Mouse (Mus musculus) frontal cortex, postnatal 14 days (tissue): ENCODE data around the gene Slc9a2.
"Not testable (repeated sequence)": the region's sequence is repeated elsewhere in the genome, so short reads cannot be mapped to it uniquely, and the experiment has no call there.

Experiments
- DNase-seq, 2 experiments: peaks; one replicate each; pipeline ENCODE4 v3.0.0; 2022; ENCODE audit warnings: low spot score in 2 of 2

The Slc9a2 gene

DNA sequence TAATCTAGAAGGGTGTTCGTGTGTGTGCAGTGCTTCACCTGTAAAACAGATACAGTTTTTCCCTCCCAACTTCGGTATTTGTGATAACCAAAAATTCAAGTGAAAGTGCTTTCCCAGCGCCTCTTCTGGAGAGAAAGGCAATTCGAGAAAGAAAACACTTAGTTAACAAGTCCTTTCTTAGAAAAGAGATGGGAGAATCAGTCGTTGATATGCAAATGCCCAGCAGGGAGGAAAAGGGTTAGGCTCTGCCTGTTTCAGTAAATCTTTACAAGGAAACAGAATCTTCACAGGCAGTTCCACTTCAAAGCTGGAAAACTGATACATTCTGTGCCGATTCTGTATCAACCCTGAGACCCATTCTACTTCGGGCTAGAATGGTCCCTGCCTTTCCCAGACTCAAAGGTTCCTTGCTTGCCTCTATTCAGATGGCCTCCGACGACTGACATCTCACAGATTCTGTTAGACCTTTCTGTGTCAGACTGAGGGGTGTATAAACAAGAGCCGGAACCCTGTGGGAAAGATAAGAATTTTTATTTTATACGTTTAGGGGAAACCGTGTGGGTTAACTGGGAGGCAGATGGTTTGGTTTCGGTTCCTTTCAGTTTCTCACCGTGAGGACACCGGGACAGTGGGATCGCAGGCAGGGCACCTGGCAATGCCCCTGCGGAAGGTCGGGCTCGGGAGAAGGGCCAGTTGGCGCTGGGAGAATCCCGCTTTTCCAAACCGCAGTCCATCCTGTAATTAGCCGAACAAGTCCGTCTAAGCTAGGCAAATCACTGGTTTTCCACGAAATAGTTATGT is at the start of gene Slc9a2:
Slc9a2 (plus strand) TSS at position 508 of the 801 bp plus-strand sequence.
- DNase-seq, result no peak

DNA sequence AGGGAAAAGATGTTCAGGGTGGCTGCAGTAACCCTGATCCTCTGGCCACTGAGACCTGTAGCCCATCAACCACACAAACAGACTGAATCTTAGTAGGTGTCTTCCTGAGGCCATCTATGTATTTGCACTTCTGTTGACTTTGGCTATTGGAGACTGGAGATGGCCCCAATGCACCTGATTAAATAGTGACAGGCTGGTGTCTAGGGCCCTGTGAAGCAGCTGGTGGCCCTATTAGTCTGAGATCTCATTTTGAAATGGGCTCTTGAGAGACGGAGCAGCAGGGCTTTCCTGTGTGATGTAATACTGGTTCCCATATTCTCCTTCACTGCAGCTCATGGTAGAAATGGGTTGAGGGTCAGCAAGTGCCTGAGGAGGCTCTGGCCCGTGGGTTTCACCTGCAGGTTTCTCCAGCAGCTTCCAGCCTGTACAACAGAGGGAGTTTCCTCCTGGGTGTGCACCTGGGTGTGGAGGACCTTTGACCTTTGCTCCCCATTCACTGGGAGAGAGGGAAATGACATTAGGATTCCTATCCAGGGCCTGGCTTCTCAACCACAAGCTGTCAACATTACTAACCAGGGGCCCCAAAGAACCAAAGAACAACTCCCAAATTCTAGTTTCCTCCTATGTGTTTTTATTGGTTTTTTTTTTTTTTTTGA is 47.8 kb upstream of the Slc9a2 start:
- no peak for DNase-seq

DNA sequence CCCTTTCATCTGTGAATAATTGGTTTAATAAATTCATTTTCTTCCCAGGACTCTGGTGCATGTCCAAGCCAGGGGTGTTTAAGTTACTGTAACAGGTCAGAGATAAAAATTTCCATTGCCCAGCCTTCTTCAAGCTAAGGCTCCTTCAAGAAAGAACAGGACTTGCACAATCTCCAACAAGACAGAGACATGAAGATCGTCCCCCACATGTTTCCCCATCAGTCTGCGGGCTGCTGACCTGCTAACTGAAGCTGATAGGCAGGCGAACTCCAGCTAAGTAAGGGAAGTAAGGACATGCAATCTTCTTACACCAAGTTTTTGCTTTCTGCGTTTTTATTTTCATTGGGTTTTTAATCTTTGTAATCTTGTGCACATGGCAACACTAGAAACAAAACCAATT is 45.8 kb upstream of the Slc9a2 start:
- DNase-seq, result no peak

DNA sequence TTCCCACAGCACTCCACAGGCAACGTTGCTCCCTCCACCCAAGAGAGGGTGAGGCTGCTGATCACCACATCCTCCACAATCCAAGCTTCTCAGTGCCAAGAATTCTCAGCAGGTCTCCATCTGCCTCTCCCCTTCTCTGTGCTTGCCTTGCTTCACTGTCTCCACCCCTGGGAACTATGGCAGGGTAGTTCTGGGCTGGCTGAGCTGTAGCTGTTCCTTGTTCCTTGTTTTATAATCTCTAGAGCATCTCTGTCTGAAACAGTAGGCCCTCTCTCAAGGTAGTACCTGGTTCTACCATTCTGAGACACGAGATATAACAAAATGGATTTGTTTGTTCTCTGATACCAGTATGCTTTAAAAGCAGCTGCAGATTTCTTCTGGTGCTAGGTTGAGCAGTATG is 32.1 kb upstream of the Slc9a2 start:
- no peak for DNase-seq

DNA sequence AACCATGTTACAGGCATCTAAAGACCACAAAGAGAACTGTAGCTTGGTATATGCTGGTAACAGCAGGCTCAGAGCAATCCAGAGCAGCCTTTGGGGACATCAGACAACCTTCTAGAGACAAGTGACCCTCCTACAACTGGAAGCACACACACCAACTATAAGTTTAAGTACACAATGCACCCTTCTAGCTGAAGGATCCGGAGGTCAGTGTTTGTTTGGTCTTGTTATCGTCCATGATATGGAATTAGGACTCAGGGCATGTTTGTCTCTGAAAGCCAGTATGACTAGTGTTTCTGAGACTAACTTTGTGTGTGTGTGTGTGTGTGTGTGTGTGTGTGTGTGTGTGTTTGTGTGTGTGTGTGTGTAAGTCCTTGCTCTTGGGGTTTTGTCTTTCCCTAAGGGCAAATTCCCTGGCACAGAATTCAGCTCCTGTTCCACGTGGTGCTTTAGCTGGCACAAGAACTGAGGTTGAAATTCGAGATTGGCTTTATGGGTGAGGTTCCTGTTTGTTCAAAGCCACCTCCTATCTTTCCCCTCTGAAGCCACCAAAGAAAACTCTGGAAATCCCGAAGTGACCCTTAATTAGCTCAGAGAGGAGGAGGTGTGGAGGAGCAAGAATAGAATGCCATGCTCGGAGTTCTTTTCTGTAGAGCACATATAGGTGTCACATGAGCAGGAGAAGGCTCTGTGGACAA is 29.4 kb upstream of the Slc9a2 start:
- no peak for DNase-seq

DNA sequence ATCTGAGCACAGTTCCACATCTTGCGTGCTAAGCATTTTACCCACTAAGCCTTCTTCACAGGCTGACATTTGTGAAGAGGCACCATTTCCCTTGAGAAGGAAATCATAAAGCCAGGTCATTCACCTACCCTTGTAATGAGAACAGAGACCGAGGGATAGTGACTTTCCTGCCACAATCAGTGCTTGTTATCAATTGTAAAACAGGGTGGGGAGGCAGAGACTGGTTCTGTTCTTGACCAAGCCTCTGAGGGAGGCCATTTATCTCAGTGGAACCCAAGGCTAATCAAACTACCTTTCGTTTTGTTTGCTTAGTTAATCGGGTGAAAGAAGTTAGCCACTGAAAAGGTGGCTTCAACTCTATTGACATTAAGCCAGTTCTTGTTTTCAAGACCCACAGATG is 23.3 kb upstream of the Slc9a2 start:
- no peak for DNase-seq

DNA sequence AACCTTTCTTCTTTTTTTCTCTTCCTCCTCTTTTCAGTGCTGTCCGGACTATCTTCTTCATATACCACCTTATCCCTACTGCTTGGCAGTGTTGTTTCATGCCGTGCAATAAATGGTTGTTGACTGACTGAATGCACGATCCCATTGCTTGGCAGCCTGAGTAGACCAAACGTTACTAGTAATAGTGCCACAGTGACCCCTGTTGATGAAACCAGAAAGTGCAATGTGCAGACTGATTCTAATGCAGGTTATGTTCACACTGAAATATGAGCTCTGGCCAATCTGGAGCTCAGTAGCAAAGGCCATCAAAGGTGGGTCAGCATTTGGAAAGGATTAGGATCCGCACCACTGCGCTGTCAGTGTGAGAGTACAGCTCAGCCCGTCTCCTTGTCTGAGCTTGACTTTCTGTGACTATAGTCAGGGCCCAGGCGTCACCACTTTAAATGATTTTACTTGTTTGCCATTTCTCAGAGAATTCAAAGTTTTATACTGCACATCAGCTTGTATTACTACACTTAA is 22.3 kb upstream of the Slc9a2 start:
- peak in 1 of 2 experiments; percentile 61 for DNase-seq

DNA sequence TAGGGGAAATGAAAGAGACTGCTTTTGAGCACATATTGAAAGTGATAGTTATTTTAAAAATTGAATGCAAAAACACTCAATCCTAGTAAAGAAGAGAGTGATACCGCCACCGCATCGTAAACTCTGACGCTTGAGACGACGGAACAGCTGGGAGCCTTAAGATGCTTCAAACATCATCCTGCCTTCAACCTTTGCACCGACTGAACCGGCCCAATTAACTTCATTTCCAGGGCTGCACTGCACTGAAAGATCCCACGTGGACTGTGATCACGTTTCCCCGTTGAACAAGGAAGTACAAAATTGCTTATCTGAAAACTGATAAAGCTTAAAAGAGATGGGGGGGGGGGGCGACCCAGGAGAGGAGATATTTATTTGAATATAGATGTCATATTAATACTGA is 21.4 kb upstream of the Slc9a2 start:
- DNase-seq, result no peak

DNA sequence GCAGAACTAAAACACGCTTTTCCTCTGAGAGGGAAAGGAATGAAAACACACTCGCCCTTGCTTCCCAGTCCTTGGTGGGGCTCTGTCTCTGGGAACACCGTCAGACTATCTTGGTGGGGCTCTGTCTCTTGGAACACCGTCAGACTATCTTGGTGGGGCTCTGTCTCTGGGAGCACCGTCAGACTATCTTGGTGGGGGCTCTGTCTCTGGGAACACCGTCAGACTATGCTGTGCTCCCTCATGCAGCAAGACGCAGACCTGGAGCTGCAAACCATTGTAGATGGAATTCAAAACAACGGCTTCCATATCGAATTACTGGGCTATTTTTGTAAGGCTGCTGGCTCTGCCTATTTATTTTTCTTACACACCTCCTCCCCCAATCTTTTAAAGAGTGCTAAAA is 20.9 kb upstream of the Slc9a2 start:
- DNase-seq, result no peak

DNA sequence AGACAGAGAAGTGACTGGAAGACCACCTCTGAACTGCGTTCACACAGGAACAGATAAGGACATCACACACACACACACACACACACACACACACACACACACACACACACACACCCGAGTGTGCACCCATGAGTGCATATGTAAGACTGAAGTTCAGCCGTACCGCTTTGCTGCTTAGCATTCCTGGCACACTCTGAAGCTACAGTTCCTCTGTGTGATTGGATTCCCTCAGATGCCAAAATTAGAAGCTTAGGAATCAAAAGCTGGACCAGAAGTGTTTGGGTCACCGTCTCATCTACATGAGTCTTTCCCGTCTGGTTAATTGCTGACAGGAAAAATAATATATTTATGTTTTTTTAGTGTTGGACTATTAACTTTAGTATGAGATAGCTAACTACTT is 19.5 kb upstream of the Slc9a2 start:
- DNase-seq, result no peak

DNA sequence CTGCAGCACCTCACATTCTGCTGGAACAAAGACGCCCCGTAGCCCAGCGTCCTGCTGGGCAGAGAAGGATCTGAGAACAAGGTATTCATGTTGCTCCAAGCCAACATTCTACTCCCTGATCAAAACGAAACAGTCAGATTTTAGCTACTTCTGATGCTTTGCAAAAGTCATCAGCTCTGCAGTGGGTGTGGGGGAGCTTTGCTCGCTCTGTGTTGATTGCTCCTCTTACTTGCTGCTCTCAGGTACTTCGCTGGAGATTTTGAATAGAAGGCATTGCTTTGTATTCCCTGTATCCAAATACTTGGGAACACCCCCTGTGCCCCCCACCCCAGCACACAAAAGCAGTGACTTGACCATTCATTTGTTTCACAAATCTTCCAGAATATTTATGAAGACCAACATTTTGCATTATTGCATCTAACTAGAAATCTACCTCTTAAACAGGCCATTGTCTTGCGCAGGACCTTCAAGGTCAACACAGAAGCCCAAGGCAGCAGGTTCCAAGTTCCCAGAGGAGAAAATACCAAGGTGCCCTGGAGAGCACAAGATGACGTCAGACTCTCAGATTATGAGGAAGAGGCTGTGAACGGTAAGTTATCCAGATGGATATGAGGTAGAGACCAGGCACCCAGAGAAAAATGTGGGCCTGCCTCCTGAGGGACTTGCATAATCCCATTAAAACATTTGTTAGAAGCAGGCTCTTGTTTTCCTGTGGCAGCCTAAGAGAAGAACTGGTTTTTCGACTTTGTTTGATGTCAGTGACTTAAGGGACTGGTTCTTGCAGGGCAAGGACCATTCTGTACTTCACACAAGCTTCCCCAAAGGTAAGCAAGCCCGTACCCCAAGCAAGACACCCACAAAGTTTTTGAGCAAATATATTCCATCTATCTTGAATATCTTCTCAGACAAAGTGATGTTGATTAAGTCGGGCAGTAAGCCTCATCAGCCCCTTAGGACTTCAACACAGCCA is 14.7 kb upstream of the Slc9a2 start:
- no peak for DNase-seq

DNA sequence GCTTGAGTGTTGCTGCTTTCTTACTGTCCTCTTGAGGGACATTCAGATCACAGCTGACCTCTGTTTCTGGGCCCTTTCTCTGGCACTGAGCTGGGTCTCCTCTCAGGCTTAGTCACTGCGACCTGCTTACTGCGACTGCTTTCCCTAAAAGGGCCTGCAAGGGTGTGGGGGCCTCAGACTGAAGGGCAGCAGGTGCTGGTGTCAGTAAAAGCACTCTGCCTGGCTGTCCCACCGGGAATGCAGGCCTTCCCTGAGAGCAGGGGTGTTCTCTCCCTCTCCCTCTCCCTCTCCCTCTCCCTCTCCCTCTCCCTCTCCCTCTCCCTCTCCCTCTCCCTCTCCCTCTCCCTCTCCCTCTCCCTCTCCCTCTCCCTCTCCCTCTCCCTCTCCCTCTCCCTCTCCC is 12.9 kb upstream of the Slc9a2 start:
- DNase-seq, result not testable (repeated sequence)

DNA sequence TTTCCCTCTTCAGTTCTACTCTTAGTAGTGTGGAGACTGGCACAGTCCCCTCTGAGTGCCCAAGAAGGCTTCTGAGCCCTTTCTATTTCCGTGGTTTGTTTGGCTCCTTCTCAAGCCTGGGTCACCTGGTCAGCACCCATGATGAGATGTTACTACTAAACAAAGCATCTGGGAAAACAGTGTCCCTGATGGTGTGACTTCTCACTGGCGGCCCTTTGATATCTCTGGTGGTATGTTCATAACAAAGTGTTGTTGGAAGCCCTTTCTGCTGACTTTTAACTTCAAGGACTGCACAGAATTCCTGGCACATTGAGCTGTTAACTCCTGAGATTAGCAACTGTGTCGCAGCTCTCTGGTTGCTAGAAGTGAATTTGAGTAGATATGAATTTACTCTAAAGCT is 10.3 kb upstream of the Slc9a2 start:
- no peak for DNase-seq

DNA sequence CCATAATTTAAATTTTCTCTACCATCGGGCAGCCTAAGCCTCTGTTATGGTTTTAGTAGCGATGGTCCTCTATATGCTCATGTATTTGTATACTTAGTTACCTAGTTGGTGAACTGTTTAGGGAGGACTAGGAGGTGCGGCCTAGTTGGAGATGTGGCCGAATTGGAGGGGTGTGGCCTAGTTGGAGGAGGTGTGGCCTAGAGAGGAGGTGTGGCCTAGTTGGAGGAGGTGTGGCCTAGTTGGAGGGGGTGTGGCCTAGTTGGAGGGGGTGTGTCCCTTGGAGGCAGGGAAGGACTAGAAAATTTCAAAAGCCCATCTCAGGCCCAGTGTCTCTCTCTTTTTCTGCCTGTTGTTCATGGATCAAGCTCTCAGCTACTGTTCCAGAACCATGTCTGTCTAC is 8.9 kb upstream of the Slc9a2 start:
- DNase-seq, result no peak

DNA sequence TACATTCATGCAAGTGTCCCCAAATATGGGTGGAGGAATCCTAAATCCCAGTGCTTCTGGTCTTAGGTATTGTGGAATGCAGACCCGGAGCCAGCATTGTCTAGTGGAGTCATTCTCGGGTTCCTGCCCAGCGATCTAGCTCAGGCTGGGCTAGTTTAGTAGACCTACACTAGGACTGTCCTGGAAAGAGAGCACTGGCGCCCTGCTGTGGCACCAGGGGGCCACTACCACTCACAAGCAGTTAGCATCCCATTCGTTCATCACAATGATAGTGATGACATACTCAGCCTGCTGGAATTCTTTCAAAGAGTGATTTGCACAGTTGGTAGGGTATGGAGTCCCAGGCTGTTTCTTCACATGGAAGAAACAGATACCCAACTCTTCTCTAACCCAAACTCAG is 3.1 kb upstream of the Slc9a2 start:
- no peak for DNase-seq

DNA sequence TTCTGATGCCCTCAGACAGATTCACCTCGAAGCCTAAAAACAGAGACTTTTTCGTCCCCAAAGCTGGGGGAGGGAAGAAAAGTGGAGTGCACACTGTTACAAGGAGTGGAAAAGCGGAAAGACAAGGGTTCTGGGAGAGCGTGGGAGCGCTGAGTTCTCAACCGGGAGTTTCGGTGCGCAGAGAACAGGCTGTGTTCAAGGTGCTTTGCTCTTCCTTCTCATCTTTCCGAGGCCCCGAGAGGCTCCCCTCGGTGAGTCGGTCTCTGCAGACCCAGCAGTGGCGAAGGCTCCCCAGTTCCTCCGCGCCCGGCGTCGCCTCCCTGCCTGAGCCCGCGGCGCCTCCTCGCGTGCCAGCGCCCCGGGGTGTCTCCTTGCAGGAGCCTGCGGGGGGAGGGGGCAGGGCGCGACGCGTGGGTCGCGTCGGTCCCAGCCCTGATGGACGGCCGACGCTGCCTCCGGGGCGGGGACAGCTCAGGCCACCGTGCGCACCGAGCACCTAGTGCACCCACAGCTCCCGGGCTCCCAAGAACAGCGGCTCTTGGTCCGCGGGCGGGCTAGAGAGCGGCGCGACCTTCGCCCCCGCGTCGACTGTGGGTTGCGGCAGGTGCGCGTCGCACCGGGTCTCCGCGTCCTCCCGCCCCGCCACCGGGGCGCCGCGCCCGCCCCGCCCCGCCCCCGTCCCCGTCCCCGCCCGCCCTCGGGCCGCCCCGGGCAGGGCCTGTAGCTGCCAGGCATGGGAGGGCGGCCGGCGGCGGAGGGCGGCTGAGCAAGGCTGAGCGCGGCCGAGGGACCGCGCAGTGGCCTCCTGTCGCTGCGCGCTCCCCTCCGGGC is 709 bp downstream of the Slc9a2 start:
- no peak for DNase-seq

DNA sequence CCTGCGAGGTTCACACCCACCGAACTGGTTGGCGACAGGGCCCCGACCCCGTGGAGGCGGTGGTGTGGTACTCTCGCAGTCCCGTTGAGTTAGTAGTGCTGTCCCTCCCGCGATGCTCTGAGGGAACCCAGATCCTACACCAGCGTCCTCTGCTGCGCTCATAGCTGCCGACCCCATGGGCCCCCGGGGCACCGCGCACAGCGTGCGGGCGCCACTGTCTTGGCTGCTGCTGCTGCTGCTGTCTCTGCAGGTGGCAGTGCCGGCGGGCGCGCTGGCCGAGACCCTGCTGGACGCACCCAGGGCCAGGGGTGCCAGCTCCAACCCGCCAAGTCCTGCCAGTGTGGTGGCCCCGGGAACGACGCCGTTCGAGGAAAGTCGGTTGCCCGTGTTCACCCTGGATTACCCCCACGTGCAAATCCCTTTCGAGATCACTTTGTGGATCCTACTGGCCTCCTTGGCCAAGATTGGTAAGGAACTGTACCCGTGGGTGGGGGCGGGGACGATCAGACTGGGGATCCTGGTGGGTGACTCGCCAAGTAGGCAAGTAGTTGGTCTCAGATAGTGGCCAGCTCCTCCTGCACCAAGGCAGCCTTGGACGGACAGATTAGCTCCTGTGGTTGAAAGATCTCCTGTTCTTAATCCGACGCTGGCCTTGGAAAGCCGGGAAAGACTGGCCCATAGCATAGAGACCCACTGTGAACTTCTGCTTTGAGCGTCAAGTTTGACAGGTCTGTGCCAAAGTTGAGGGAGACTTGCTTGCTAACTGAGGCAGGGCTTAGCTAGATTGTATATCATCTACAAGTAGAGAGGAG is 1.5 kb downstream of the Slc9a2 start:
- DNase-seq, result no peak

DNA sequence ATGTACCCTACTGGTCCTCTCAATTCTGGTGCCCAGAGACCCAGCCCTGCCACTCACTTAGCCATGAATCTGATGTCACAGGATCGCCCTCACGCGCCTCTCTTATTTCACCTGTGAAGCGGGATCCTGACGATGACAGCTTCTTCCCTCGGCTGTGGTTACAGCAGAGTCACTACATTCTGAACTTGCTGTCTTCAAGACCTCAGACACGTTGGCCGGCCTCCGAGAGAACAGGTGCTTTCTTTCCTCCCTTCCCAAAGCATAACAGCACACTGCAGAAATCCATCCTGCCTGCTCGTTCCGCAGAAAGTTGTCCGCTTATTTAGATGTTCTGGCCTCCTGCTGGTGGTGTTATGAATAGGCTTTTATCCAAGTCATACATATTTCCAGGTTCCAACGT is 13.9 kb downstream of the Slc9a2 start:
- no peak for DNase-seq

DNA sequence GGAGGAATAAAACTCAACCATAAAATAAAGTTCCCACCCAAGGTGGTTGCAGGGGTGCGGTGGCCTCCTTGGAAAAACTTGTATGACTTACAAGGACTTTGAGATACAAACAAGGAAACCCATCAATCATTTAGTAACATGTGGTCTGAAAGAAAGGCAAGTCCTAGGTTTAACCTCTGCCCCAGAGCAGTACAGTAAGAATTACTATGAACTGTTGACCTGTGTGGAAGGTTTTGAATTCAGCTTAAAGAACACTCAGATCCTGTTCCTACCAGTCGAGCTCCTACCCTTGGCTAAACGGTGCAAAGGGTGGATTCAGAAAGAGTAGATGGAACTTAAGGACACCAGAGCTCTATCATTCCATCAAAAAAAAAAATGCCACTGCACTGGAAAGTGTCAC is 16.1 kb downstream of the Slc9a2 start:
- DNase-seq, result no peak

DNA sequence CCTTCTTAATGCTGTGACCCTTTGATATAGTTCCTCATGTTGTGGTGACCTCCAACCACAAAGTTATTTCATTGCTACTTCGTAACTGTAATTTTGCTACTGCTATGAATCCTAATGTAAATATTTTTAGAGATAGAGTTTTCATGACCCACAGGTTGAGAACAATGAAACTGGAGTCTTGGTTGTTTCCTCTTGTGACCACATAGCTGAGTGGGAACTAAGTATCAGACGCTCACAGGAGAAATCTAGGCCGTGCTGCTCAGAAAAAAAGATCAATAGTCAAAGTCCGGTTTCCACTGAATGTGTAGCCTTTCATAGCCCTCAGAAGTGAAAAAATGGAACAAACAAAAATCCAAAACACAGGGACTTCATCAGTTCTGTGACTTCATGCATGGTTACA is 24.7 kb downstream of the Slc9a2 start:
- DNase-seq, result no peak
